Mouse (Mus musculus): ENCODE results near the gene Sap30l. TPM values are rescaled to one million over a fixed set of nuclear protein-coding genes. Genes with fewer than 3 reads are reported as not detected.
"Not testable (repeated sequence)": the region's sequence is repeated elsewhere in the genome, so short reads cannot be mapped to it uniquely, and the experiment has no call there.

Gene Sap30l
- polyA plus RNA-seq, 1 experiment = 16.5 TPM

- peaks cover 15% of the 10 kb centered on the region for H3K27me3 ChIP-seq (ENCODE audit: control insufficient read depth, insufficient read depth, low read length)
- H3K27ac ChIP-seq (ENCODE audit: insufficient read depth, low read length) = no peak overlapping the region
- WGBS = 80% methylated on average over 7 of the region's 7 CpGs
- no peaks in the 10 kb centered on the region for H3K36me3 ChIP-seq (ENCODE audit: control insufficient read depth, insufficient read depth, low read length)
- peaks cover 4% of the 10 kb centered on the region; the same call in 1 of the 2 replicates for H3K4me1 ChIP-seq (ENCODE audit: control insufficient read depth, insufficient read depth, insufficient read length)
- DNase-seq (ENCODE audit: low read depth in 1 of 2, low spot score in 2 of 2) = no peak
- no peak overlapping the region for H3K4me3 ChIP-seq (ENCODE audit: extremely low read depth, insufficient read depth, insufficient read length)
- TF ChIP-seq POLR2A (IDR thresholded peaks at IDR 0.05; ENCODE audit: low read depth, low read length) = no peak
- no peak for TF ChIP-seq CTCF (IDR thresholded peaks at IDR 0.05; ENCODE audit: extremely low read depth, insufficient read depth, insufficient read length, insufficient replicate concordance)
These were observed 22.3 kb downstream of the Sap30l start for GRCm38 (mm10) chr11:57823714-57824113.

- not testable (repeated sequence) for DNase-seq (ENCODE audit: low read depth in 1 of 2, low spot score in 2 of 2); H3K4me3 ChIP-seq (ENCODE audit: extremely low read depth, insufficient read depth, insufficient read length); H3K4me1 ChIP-seq (ENCODE audit: control insufficient read depth, insufficient read depth, insufficient read length); H3K36me3 ChIP-seq (ENCODE audit: control insufficient read depth, insufficient read depth, low read length); H3K27ac ChIP-seq (ENCODE audit: insufficient read depth, low read length)
- peaks cover 22% of the 10 kb centered on the region for H3K27me3 ChIP-seq (ENCODE audit: control insufficient read depth, insufficient read depth, low read length)
- WGBS = 67% methylated on average over 11 of the region's 11 CpGs
These were observed 23.8 kb downstream of the Sap30l start for GRCm38 (mm10) chr11:57825234-57825633.

GRCm38 (mm10) chr11:57827048-57827914 is 25.8 kb downstream of the Sap30l start:
- H3K4me3 ChIP-seq (ENCODE audit: extremely low read depth, insufficient read depth, insufficient read length) = peak overlapping the region; percentile 34; the same call in 1 of the 2 replicates
- H3K27me3 ChIP-seq (ENCODE audit: control insufficient read depth, insufficient read depth, low read length) = peaks cover 28% of the 10 kb centered on the region
- 3% methylated on average over 41 of the region's 41 CpGs for WGBS
- no peak for DNase-seq (ENCODE audit: low read depth in 1 of 2, low spot score in 2 of 2)
- no peak for TF ChIP-seq POLR2A (IDR thresholded peaks at IDR 0.05; ENCODE audit: low read depth, low read length)
- no peak for TF ChIP-seq CTCF (IDR thresholded peaks at IDR 0.05; ENCODE audit: extremely low read depth, insufficient read depth, insufficient read length, insufficient replicate concordance)
- H3K4me1 ChIP-seq (ENCODE audit: control insufficient read depth, insufficient read depth, insufficient read length) = peaks cover 4% of the 10 kb centered on the region; the same call in 1 of the 2 replicates
- no peaks in the 10 kb centered on the region for H3K36me3 ChIP-seq (ENCODE audit: control insufficient read depth, insufficient read depth, low read length)
- no peak overlapping the region for H3K27ac ChIP-seq (ENCODE audit: insufficient read depth, low read length)

DNA sequence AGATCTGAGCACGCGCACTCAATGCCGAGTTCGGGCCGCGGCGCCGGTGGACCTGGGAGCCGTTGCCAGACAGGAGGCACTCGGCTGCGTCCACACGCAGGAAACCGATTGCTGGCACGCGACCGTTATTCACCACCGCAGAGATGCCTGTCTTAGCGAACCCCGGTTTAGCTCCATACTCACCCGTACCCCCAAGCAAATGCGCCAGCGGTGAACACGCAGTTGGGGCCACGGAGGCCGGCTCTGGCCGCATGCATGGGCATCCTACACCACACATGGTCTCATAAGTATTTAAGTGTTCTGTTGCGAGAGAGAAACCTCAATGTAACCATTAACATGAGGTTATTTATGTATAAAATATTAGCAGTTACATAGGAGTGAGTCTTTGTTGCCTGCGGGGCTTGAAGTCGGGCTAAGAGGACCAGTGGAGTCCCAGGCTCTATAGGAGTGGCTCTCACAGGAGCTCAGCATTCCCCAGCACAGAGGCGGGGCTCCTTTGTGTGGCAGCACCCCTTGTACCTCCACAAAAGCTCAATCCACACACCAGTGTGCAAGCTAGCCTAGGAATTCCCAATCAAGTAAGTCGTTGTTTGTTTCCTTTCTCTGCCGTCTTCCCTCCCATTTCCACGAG is 26.6 kb downstream of the Sap30l start:
- peak in 1 of 2 experiments; percentile 7 for DNase-seq (ENCODE audit: low read depth in 1 of 2, low spot score in 2 of 2)
- 1% methylated on average over 33 of the region's 33 CpGs for WGBS
- peaks cover 31% of the 10 kb centered on the region for H3K27me3 ChIP-seq (ENCODE audit: control insufficient read depth, insufficient read depth, low read length)
- TF ChIP-seq POLR2A (IDR thresholded peaks at IDR 0.05; ENCODE audit: low read depth, low read length) (no peak), CTCF (IDR thresholded peaks at IDR 0.05; ENCODE audit: extremely low read depth, insufficient read depth, insufficient read length, insufficient replicate concordance) (no peak)
- H3K4me1 ChIP-seq (ENCODE audit: control insufficient read depth, insufficient read depth, insufficient read length) = peaks cover 4% of the 10 kb centered on the region; the same call in 1 of the 2 replicates
- H3K36me3 ChIP-seq (ENCODE audit: control insufficient read depth, insufficient read depth, low read length) = no peaks in the 10 kb centered on the region
- H3K27ac ChIP-seq (ENCODE audit: insufficient read depth, low read length) = no peak overlapping the region
- H3K4me3 ChIP-seq (ENCODE audit: extremely low read depth, insufficient read depth, insufficient read length) = peak overlapping the region; percentile 34; the same call in 1 of the 2 replicates

DNA sequence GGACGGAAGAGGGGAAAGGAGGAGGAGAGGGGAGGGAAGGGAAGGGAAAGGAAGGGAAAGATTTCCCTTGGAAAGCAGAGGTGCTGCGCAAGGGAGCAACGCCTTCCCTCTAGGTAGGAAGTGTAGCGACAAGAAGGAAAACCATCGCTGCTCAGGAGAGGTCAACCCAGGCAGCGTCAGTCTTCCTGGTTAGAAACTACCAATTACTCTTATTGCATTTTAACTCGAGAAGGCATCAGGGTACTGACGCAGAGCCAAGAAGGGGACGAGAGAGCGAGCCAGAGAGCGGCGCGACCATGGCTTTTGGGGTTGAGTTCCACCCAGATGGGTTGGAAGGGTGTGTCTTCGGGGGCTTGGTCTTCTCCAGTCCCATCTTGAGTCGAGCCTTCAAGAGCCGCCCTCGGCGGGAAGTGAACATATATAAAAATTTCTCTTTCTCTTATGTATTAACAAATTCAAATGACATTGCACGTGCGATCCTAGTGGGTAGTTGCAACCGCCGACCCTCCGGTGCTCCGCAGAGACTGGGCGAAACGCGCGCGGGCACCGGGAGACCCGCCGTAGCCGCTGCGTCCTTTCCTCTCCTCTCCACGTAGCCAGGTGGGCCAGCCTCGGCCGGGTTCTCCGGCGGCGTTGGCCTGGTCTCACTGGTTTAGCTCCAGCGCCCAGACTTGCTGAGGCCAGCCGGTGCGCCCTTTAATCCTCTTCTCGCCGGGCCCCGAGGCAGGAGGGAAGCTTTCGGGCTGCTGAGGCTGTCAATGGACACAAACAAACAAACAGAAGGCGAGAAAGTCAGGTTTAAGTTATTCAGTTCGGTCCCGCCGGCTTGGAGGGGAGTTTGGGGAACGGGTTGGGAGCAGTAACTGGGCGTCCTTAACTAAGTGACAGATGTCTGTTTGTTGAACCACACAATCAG is 27.8 kb downstream of the Sap30l start:
- Histone ChIP-seq H3K27me3 (ENCODE audit: control insufficient read depth, insufficient read depth, low read length) (peaks cover 35% of the 10 kb centered on the region), H3K36me3 (ENCODE audit: control insufficient read depth, insufficient read depth, low read length) (no peaks in the 10 kb centered on the region), H3K4me3 (ENCODE audit: extremely low read depth, insufficient read depth, insufficient read length) (no peak overlapping the region), H3K4me1 (ENCODE audit: control insufficient read depth, insufficient read depth, insufficient read length) (peaks cover 4% of the 10 kb centered on the region; the same call in 1 of the 2 replicates), H3K27ac (ENCODE audit: insufficient read depth, low read length) (no peak overlapping the region)
- no peak for DNase-seq (ENCODE audit: low read depth in 1 of 2, low spot score in 2 of 2)
- TF ChIP-seq CTCF (IDR thresholded peaks at IDR 0.05; ENCODE audit: extremely low read depth, insufficient read depth, insufficient read length, insufficient replicate concordance) = no peak
- TF ChIP-seq POLR2A (IDR thresholded peaks at IDR 0.05; ENCODE audit: low read depth, low read length) = no peak
- 14% methylated on average over 53 of the region's 53 CpGs for WGBS

GRCm38 (mm10) chr11:57829871-57830775 is 28.7 kb downstream of the Sap30l start:
- Histone ChIP-seq H3K27ac (ENCODE audit: insufficient read depth, low read length) (no peak overlapping the region), H3K27me3 (ENCODE audit: control insufficient read depth, insufficient read depth, low read length) (peaks cover 35% of the 10 kb centered on the region), H3K4me3 (ENCODE audit: extremely low read depth, insufficient read depth, insufficient read length) (no peak overlapping the region), H3K4me1 (ENCODE audit: control insufficient read depth, insufficient read depth, insufficient read length) (peaks cover 4% of the 10 kb centered on the region; the same call in 1 of the 2 replicates), H3K36me3 (ENCODE audit: control insufficient read depth, insufficient read depth, low read length) (no peaks in the 10 kb centered on the region)
- no peak for TF ChIP-seq CTCF (IDR thresholded peaks at IDR 0.05; ENCODE audit: extremely low read depth, insufficient read depth, insufficient read length, insufficient replicate concordance)
- no peak for TF ChIP-seq POLR2A (IDR thresholded peaks at IDR 0.05; ENCODE audit: low read depth, low read length)
- no peak for DNase-seq (ENCODE audit: low read depth in 1 of 2, low spot score in 2 of 2)
- 72% methylated on average over 17 of the region's 17 CpGs for WGBS
